Mouse (Mus musculus) kidney, postnatal 4 days (tissue): ENCODE measurements around the gene Parp16.
"Not testable (repeated sequence)": the region's sequence is repeated elsewhere in the genome, so short reads cannot be mapped to it uniquely, and the experiment has no call there.

Experiments used
- DNase-seq, 2 experiments: peaks; one replicate each; pipeline ENCODE4 v3.0.0; 2021; ENCODE audit warnings: mixed read lengths in 2 of 2

Gene Parp16

GRCm38 (mm10) chr9:65244036-65244806, 49.1 kb downstream of the Parp16 start:
- peak; percentile 30 to 57 for DNase-seq

- DNase-seq = peak; percentile 65 to 71
These were observed 52.6 kb downstream of the Parp16 start for GRCm38 (mm10) chr9:65247502-65248376.

- peak; percentile 59 to 70 for DNase-seq
These were observed 53.2 kb downstream of the Parp16 start for GRCm38 (mm10) chr9:65248377-65248690.

GRCm38 (mm10) chr9:65252026-65252425, 56.9 kb downstream of the Parp16 start:
- no peak for DNase-seq

- DNase-seq = no peak
These were observed 60.9 kb downstream of the Parp16 start for GRCm38 (mm10) chr9:65255906-65256600.

- DNase-seq = no peak
These were observed 62.2 kb downstream of the Parp16 start for GRCm38 (mm10) chr9:65257218-65257910.

GRCm38 (mm10) chr9:65259366-65259765, 64.2 kb downstream of the Parp16 start:
- no peak for DNase-seq

- no peak for DNase-seq
These were observed 66.6 kb downstream of the Parp16 start for GRCm38 (mm10) chr9:65261591-65262230.

GRCm38 (mm10) chr9:65262641-65263120, 67.5 kb downstream of the Parp16 start:
- no peak for DNase-seq

- DNase-seq = peak; percentile 77 to 82
These were observed 69.8 kb downstream of the Parp16 start, which contains the start of gene Cilp for GRCm38 (mm10) chr9:65264959-65265358. Gene Cilp, plus strand, starts transcription at chr9:65265180.

GRCm38 (mm10) chr9:65267742-65268515, 72.8 kb downstream of the Parp16 start:
- peak; percentile 58 to 69 for DNase-seq

GRCm38 (mm10) chr9:65273048-65273809, 78.1 kb downstream of the Parp16 start:
- no peak for DNase-seq

GRCm38 (mm10) chr9:65273873-65274272, 78.7 kb downstream of the Parp16 start:
- no peak for DNase-seq

GRCm38 (mm10) chr9:65274851-65275250, 79.7 kb downstream of the Parp16 start:
- not testable (repeated sequence) for DNase-seq

- no peak for DNase-seq
These were observed 80.8 kb downstream of the Parp16 start for GRCm38 (mm10) chr9:65275810-65276530.

- DNase-seq = peak in 1 of 2 experiments; percentile 13
These were observed 86.5 kb downstream of the Parp16 start for GRCm38 (mm10) chr9:65281536-65282151.

GRCm38 (mm10) chr9:65283301-65283700, 88.1 kb downstream of the Parp16 start:
- peak in 1 of 2 experiments; percentile 33 for DNase-seq

- not testable (repeated sequence) for DNase-seq
These were observed 93.1 kb downstream of the Parp16 start for GRCm38 (mm10) chr9:65288252-65288651.
